Mouse (Mus musculus) C2C12 (cell line): ENCODE measurements at regions not wholly inside any gene's neighbourhood (a gene's known extent, or its start where the extent isn't known, plus 50 kb on each side); places are given as distances from the start of the nearest gene placed in this dataset.

Experiments used
- H3K27me3 ChIP-seq: one replicate; pipeline ENCODE4 v1.6.1; 2011; ENCODE audit not compliant: control insufficient read depth, insufficient read depth, insufficient read length
- H3K36me3 ChIP-seq: one replicate; pipeline ENCODE4 v1.6.1; 2011; ENCODE audit not compliant: control insufficient read depth, insufficient read depth
- H3K4me3 ChIP-seq: one replicate; pipeline ENCODE4 v1.5.1; 2011; ENCODE audit warnings: mild to moderate bottlenecking, control low read depth; ENCODE audit not compliant: poor library complexity, insufficient read depth, severe bottlenecking
- H3K79me2 ChIP-seq: one replicate; pipeline ENCODE4 v1.6.1; 2011; ENCODE audit not compliant: control insufficient read depth, insufficient read depth
- H3K79me3 ChIP-seq: one replicate; pipeline ENCODE4 v1.6.1; 2011; ENCODE audit warnings: low read depth, control low read depth
- H3ac ChIP-seq: one replicate; pipeline ENCODE3; 2011; ENCODE audit warnings: low read depth; ENCODE audit not compliant: control insufficient read depth, insufficient read length
- CEBPB ChIP-seq: IDR thresholded peaks from one replicate; pipeline ENCODE4 v1.6.1; 2011; ENCODE audit warnings: low read depth, mild to moderate bottlenecking, control low read depth, moderate library complexity
- CTCF ChIP-seq: IDR thresholded peaks from one replicate; pipeline ENCODE4 v1.5.1; 2011; ENCODE audit not compliant: control insufficient read depth, insufficient read depth, insufficient read length
- FOSL1 ChIP-seq: IDR thresholded peaks from one replicate; pipeline ENCODE4 v1.8.0; 2011; ENCODE audit warnings: mild to moderate bottlenecking, low read length; ENCODE audit not compliant: poor library complexity, insufficient read depth, severe bottlenecking
- MAX ChIP-seq: IDR thresholded peaks from one replicate; pipeline ENCODE4 v1.6.1; 2011; ENCODE audit warnings: mild to moderate bottlenecking, control low read depth
- MYOD1 ChIP-seq: IDR thresholded peaks from one replicate; pipeline ENCODE4 v1.6.1; 2011; ENCODE audit warnings: low read depth; ENCODE audit not compliant: control insufficient read depth, insufficient read length
- MYOG ChIP-seq: IDR thresholded peaks from one replicate; pipeline ENCODE4 v1.6.1; 2011; ENCODE audit not compliant: control insufficient read depth, insufficient read length; ENCODE audit errors: extremely low read depth
- USF1 ChIP-seq: IDR thresholded peaks from one replicate; pipeline ENCODE4 v1.6.1; 2011; ENCODE audit warnings: low read depth, mild to moderate bottlenecking, control low read depth, moderate library complexity

DNA sequence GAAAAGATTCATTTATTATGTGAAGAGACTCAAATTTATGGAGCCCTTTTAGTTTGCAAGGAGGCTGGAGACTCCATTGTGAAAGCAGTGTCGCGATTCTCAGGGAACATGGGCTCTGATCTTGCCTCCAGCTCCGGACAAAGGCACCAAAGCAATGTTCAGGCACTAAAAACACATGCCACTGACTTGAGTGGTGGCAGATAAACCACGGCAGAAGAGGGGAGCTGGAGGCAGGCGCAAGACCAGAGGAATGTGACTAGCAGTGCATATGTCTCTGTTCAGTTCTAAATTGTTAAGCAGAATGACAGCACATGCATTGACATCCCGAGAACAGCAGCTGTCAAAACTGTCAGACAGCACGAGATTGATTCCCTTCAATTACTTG is 98.5 kb upstream of the Trp63 start:
- Histone ChIP-seq H3K79me2 (no peaks in the 10 kb centered on the region), H3K79me3 (no peaks in the 10 kb centered on the region), H3ac (no peak overlapping the region), H3K4me3 (no peak overlapping the region), H3K27me3 (no peaks in the 10 kb centered on the region), H3K36me3 (no peaks in the 10 kb centered on the region)
- TF ChIP-seq USF1 (no peak), FOSL1 (no peak), MYOG (no peak), MYOD1 (no peak), MAX (no peak), CTCF (no peak), CEBPB (no peak)

DNA sequence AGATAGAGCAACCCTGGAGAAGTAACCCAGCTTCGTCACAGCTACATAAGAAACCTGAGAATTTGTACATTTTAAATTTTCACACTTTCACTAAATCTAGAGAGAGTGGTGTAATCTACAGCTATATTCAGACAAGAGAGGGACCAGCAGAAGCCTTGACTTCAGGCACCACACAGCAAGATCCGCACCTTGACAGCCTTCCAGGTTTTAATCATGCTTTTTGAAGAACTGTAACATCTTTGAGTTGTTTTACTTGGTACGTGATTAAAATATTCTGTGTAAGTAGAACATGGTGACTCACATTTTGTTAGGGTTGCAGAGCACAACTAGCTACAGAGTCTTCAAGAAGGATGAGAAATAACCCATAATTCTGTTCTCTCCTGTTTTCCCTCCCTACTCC is 97.6 kb upstream of the Trp63 start:
- Histone ChIP-seq H3K79me2 (no peaks in the 10 kb centered on the region), H3K4me3 (no peak overlapping the region), H3K27me3 (no peaks in the 10 kb centered on the region), H3K79me3 (no peaks in the 10 kb centered on the region), H3K36me3 (no peaks in the 10 kb centered on the region), H3ac (no peak overlapping the region)
- TF ChIP-seq FOSL1: no peak
- no peak for TF ChIP-seq USF1
- TF ChIP-seq CTCF: no peak
- no peak for TF ChIP-seq MYOD1
- no peak for TF ChIP-seq CEBPB
- no peak for TF ChIP-seq MAX
- no peak for TF ChIP-seq MYOG

DNA sequence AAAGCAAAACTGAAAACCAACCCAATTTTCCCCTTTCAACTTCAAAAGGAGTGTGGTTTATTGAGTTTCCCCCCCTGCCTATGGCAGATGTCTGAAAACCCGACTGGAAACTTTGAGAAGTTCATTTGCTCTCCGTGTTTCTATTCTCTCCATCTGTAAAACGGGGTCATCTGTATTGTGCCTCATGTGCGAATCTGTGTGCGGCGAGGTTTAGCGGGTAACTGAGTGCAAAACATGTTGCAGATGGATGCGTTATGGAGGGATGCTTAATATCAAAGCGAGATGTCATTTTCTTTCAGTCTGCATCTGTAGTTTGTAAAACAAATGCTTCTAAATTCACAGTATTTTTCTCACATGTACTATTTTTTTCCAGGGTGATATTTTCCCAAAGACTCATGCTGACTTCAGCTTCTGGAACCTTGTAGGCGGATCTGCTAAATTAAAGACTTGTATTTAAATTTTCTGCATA is 95.7 kb upstream of the Trp63 start:
- H3K36me3 ChIP-seq: no peaks in the 10 kb centered on the region
- no peaks in the 10 kb centered on the region for H3K79me3 ChIP-seq
- no peak overlapping the region for H3K4me3 ChIP-seq
- no peak overlapping the region for H3ac ChIP-seq
- H3K79me2 ChIP-seq: no peaks in the 10 kb centered on the region
- no peaks in the 10 kb centered on the region for H3K27me3 ChIP-seq
- TF ChIP-seq CTCF (no peak), MAX (no peak), FOSL1 (no peak), MYOG (no peak), MYOD1 (no peak), CEBPB (no peak), USF1 (no peak)

DNA sequence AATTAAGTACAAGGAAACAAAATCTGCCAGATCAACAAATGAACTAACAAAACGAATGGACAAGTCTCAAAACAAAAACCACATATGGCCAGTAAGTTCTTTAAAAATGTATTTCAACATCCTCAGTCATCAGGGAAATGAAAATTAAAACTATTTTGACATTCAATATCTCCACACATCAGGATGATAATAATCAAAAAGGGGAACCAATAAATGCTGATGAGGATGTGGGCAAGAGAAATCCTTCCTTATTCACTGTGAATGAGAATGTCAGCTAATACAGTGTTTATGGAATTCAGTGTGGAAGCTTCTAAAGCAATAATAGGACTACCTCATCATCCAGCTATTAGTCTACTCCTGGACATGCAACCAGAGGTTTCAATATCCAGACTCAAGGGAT is 86.1 kb upstream of the Trp63 start:
- Histone ChIP-seq H3K27me3 (no peaks in the 10 kb centered on the region), H3K36me3 (no peaks in the 10 kb centered on the region), H3K4me3 (no peak overlapping the region), H3K79me3 (no peaks in the 10 kb centered on the region), H3ac (no peak overlapping the region), H3K79me2 (no peaks in the 10 kb centered on the region)
- TF ChIP-seq CTCF (no peak), MYOG (no peak), MAX (no peak), USF1 (no peak), FOSL1 (no peak), CEBPB (no peak), MYOD1 (no peak)

DNA sequence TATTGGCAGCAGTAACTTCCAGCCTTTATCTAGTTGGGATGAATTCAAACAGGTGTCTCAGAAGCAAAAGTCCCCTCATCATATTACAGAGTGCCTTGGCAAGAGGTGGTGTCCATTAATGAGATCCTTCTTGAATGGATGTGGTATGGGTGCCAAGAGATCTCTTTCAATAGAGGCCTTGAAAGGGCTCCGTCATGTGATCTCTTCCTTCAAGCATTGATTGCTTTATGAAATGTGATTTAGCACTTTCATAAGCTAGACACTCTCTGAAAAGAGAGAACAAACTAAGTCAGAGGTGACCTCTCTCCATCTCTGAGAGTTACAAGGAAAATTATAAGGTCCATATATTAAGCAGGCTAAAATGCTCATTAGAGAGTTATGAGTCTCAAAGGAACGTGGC is 80.4 kb upstream of the Trp63 start:
- TF ChIP-seq MYOG: no peak
- TF ChIP-seq FOSL1: no peak
- TF ChIP-seq MAX: no peak
- peak; percentile 59 for TF ChIP-seq USF1
- H3ac ChIP-seq: no peak overlapping the region

DNA sequence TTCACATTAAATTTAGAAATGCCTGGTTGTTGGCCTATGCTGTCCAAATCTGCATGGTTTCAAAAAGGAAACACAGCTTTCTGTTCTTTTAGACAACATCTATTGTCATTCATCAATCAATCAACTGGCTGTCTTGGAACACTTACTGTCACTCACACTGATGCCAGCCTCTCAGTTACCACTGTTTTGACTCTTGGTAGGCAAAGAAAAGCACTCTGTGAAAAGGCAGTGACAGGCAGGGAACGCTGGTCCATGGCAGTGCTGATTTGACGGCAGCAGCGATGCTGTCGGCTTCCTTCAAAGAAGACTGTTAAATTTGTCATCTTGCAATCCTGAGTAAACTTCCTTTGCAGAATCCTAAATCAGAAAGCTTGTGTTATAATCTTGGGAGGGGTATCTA is 68.3 kb upstream of the Trp63 start:
- no peak overlapping the region for H3K4me3 ChIP-seq
- no peaks in the 10 kb centered on the region for H3K36me3 ChIP-seq
- TF ChIP-seq CTCF (no peak), CEBPB (no peak)
- no peaks in the 10 kb centered on the region for H3K27me3 ChIP-seq
- H3K79me2 ChIP-seq: no peaks in the 10 kb centered on the region
- H3ac ChIP-seq: no peak overlapping the region
- no peaks in the 10 kb centered on the region for H3K79me3 ChIP-seq

More for the DNA sequence above, 80.4 kb upstream of the Trp63 start:
- Histone ChIP-seq H3K79me2 (no peaks in the 10 kb centered on the region), H3K79me3 (no peaks in the 10 kb centered on the region), H3K36me3 (no peaks in the 10 kb centered on the region), H3K27me3 (no peaks in the 10 kb centered on the region), H3K4me3 (no peak overlapping the region)
